Mouse (Mus musculus) megakaryocyte, embryonic 14.5 days (primary cell): ENCODE measurements at regions not wholly inside any gene's neighbourhood (a gene's known extent, or its start where the extent isn't known, plus 50 kb on each side); places are given as distances from the start of the nearest gene placed in this dataset.

Source experiments
- FLI1 ChIP-seq: IDR thresholded peaks from 2 replicates; pipeline ENCODE4 v1.6.1; 2012; ENCODE audit warnings: low read length, inconsistent platforms, mixed read lengths
- GATA1 ChIP-seq: IDR thresholded peaks from 3 replicates; pipeline ENCODE4 v1.6.1; 2012; ENCODE audit warnings: mixed read lengths, low read length, inconsistent platforms, borderline replicate concordance

DNA sequence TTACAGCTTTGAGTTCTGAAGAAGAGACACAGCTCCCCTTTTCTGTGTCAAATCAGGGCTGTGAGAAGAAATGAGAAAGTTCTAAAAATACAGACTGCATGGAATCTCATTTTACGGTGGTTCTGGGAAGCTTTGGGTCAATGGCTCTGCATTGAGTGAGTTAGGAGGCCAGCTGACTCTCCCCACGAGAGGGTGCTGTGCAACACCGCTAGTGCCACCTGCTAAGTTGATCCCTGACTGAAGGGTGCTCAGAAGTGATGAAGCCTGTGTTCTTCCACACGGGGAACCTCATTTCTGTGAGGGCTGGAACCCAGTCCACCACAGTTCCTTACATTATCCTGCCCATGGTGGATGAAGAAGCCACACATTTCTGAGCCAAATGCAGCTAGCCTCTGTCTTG lies 159.5 kb upstream of the Eef2kmt start:
- TF ChIP-seq GATA1: no peak
- TF ChIP-seq FLI1: no peak
